Mouse (Mus musculus) urinary bladder, postnatal 10 days (tissue): Measurements from ENCODE around the gene Cep250.

Experiments used
- DNase-seq: peaks from one replicate; pipeline ENCODE4 v3.0.0; 2022; ENCODE audit warnings: low spot score

The Cep250 gene

GRCm38 (mm10) chr2:155962991-155963390 is 6.7 kb downstream of the Cep250 start:
- DNase-seq = no peak

- DNase-seq = no peak
Measured at GRCm38 (mm10) chr2:155973348-155973747, 17.1 kb downstream of the Cep250 start.

GRCm38 (mm10) chr2:155974087-155974731 is 18.0 kb downstream of the Cep250 start:
- DNase-seq = no peak

GRCm38 (mm10) chr2:155979328-155979991 is 23.2 kb downstream of the Cep250 start:
- no peak for DNase-seq

- no peak for DNase-seq
Measured at GRCm38 (mm10) chr2:155985776-155986175, 29.5 kb downstream of the Cep250 start.

- DNase-seq = no peak
Measured at GRCm38 (mm10) chr2:155987131-155987530, 30.9 kb downstream of the Cep250 start.

GRCm38 (mm10) chr2:155989085-155989484 is 32.8 kb downstream of the Cep250 start:
- DNase-seq = no peak

GRCm38 (mm10) chr2:155991151-155991550 is 34.9 kb downstream of the Cep250 start:
- DNase-seq = no peak

GRCm38 (mm10) chr2:155991863-155992321 is 35.6 kb downstream of the Cep250 start:
- no peak for DNase-seq

- DNase-seq = no peak
Measured at GRCm38 (mm10) chr2:156005393-156005792, 49.1 kb downstream of the Cep250 start.

- peak; percentile 88 for DNase-seq
Measured at GRCm38 (mm10) chr2:156007888-156008532, 51.8 kb downstream of the Cep250 start, which contains the start of the genes 6430550D23Rik and Ergic3. Gene 6430550D23Rik, minus strand, starts transcription at chr2:156007977. Gene Ergic3, plus strand, starts transcription at chr2:156008045.

GRCm38 (mm10) chr2:156018106-156018505 is 61.8 kb downstream of the Cep250 start:
- no peak for DNase-seq

- no peak for DNase-seq
Measured at GRCm38 (mm10) chr2:156021219-156021618, 65.0 kb downstream of the Cep250 start.

GRCm38 (mm10) chr2:156021765-156022164 is 65.5 kb downstream of the Cep250 start:
- DNase-seq = no peak

- no peak for DNase-seq
Measured at GRCm38 (mm10) chr2:156025482-156025881, 69.2 kb downstream of the Cep250 start.

GRCm38 (mm10) chr2:156039390-156039789 is 83.1 kb downstream of the Cep250 start:
- DNase-seq = no peak

GRCm38 (mm10) chr2:156042903-156043302 is 86.6 kb downstream of the Cep250 start:
- DNase-seq = no peak

GRCm38 (mm10) chr2:156047929-156048328 is 91.7 kb downstream of the Cep250 start:
- no peak for DNase-seq
